Mouse (Mus musculus) thymus, adult 2 months (tissue): ENCODE measurements at regions not wholly inside any gene's neighbourhood (a gene's known extent, or its start where the extent isn't known, plus 50 kb on each side); places are given as distances from the start of the nearest gene placed in this dataset.

ENCODE experiments used
- CTCF ChIP-seq: fragments of 200-500 bp; IDR thresholded peaks from 2 replicates; pipeline ENCODE4 v1.5.1; 2012; ENCODE audit warnings: mild to moderate bottlenecking, control low read depth, low read length, moderate library complexity, borderline replicate concordance; ENCODE audit not compliant: control insufficient read depth, poor library complexity, insufficient read depth; ENCODE audit errors: extremely low read depth
- POLR2A ChIP-seq: fragments of 200-500 bp; IDR thresholded peaks from 2 replicates; pipeline ENCODE4 v1.6.1; 2012; ENCODE audit warnings: mild to moderate bottlenecking, low read length, control low read depth, moderate library complexity; ENCODE audit not compliant: control insufficient read depth, poor library complexity, insufficient read depth; ENCODE audit errors: extremely low read depth

- TF ChIP-seq CTCF: no peak
- no peak for TF ChIP-seq POLR2A
Measured at GRCm38 (mm10) chr11:112067176-112067575, 714.8 kb upstream of the Sox9 start.
